Mouse (Mus musculus) lung, embryonic 16.5 days (tissue): ENCODE data around the gene Ick. TPM values are rescaled to one million over a fixed set of nuclear protein-coding genes. Genes with fewer than 3 reads are reported as not detected.
A peak's percentile ranks its signal among the peaks of the same experiment; 100 is the strongest.

ENCODE experiments used
- ATAC-seq: fragments of 200-750 bp; cut with Nextera tagmentation; 2 replicates; pipeline ENCODE4 v1.8.0; 2017; ENCODE audit warnings: low read depth, mild to moderate bottlenecking, moderate library complexity
- H3K27ac ChIP-seq: fragments of 300-500 bp; sonication (generic); 2 replicates; pipeline ENCODE4 v1.5.1; 2014; ENCODE audit warnings: mild to moderate bottlenecking, control low read depth, low read length
- H3K27me3 ChIP-seq: fragments of 300-500 bp; sonication (generic); 2 replicates; pipeline ENCODE4 v1.6.1; 2014; ENCODE audit warnings: low read depth, low read length, mixed read lengths; ENCODE audit not compliant: control insufficient read depth, insufficient read depth
- H3K36me3 ChIP-seq: fragments of 300-500 bp; sonication (generic); 2 replicates; pipeline ENCODE4 v1.6.1; 2014; ENCODE audit warnings: low read length; ENCODE audit not compliant: control insufficient read depth, insufficient read depth
- H3K4me1 ChIP-seq: fragments of 300-500 bp; sonication (generic); replicated peaks from 2 replicates; pipeline ENCODE4 v1.6.1; 2014; ENCODE audit warnings: low read length, mixed read lengths; ENCODE audit not compliant: control insufficient read depth, insufficient read depth
- H3K4me2 ChIP-seq: fragments of 300-500 bp; sonication (generic); 2 replicates; pipeline ENCODE4 v1.6.1; 2014; ENCODE audit warnings: low read depth, low read length, control low read depth
- H3K4me3 ChIP-seq: fragments of 300-500 bp; sonication (generic); 2 replicates; pipeline ENCODE4 v1.5.1; 2014; ENCODE audit warnings: mild to moderate bottlenecking, low read length, control low read depth
- H3K9ac ChIP-seq: fragments of 300-500 bp; sonication (generic); 2 replicates; pipeline ENCODE4 v1.6.1; 2014; ENCODE audit warnings: low read length, control low read depth
- H3K9me3 ChIP-seq: fragments of 300-500 bp; sonication (generic); 2 replicates; pipeline ENCODE4 v1.6.1; 2016; ENCODE audit warnings: low read length; ENCODE audit not compliant: control insufficient read depth
- WGBS: fragments of 180-500 bp; shearing (Covaris S2); extraction: QIAGEN DNeasy Blood & Tissue Kit; methylation state at CpG from one replicate; pipeline ENCODE4 v1.1.7; 2014; 5-methylcytosine and 5-hydroxymethylcytosine counted together
- polyA plus RNA-seq: library from polyadenylated mRNA; unstranded; fragments of >200 nt; fragmentation: Nextera tagmentation; extraction: Ambion mirVana; gene quantifications from 2 replicates; pipeline ENCODE4 v1.2.1, GENCODE M21; 2015

Ick gene
- polyA plus RNA-seq, 1 experiment from 2014 or later = 21.2 TPM

DNA sequence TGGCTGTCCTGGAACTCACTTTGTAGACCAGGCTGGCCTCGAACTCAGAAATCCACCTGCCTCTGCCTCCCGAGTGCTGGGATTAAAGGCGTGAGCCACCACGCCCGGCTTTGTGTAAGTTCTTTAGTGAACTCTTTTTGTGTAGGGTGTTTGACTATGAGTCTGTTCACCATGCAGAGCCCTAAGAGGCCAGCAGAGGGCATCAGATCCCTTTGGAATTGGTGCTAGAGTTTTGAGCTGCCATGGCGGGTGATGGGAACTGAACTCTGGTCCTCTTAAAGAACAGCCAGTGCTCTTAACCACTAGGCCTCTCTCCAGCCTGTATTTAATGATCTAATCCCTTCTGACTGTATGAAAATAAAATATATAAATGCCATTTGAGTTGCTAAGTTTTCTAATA lies 12.6 kb upstream of the Ick start:
- Histone ChIP-seq H3K9ac (no peak overlapping the region), H3K27ac (no peak overlapping the region), H3K9me3 (peaks cover 3% of the 10 kb centered on the region; the same call in 1 of the 2 replicates), H3K4me1 (no peaks in the 10 kb centered on the region), H3K27me3 (no peaks in the 10 kb centered on the region), H3K36me3 (peaks cover 44% of the 10 kb centered on the region), H3K4me2 (no peak overlapping the region), H3K4me3 (no peak overlapping the region)
- WGBS = 94% methylated on average over 5 of the region's 6 CpGs
- no peak for ATAC-seq

GRCm38 (mm10) chr9:78100956-78101355 lies 8.0 kb upstream of the Ick start:
- no peak overlapping the region for H3K4me3 ChIP-seq

DNA sequence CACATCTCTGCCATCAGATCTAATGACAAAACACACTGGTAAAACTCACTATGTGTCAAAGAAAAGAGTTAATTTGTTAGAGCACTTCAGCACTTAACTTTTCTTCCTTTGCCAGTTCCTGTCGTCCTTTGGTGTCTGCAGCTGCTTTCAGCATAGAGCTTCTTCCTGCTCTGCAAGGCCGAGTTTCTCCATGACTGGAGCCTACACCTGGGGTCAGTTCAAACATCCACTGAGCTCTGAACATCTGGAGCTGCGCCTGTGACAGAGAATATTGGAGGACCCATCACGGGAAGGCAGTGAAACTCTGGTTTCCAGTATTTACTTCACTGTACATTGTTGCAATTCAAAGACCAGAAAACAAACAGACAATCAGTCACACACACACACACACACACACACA lies 7.6 kb upstream of the Ick start:
- no peak overlapping the region for H3K27ac ChIP-seq
- peaks cover 3% of the 10 kb centered on the region; the same call in 1 of the 2 replicates for H3K9me3 ChIP-seq
- no peaks in the 10 kb centered on the region for H3K27me3 ChIP-seq
- WGBS = 53% methylated on average over 4 of the region's 4 CpGs
- peaks cover 35% of the 10 kb centered on the region for H3K36me3 ChIP-seq
- H3K9ac ChIP-seq = no peak overlapping the region
- H3K4me3 ChIP-seq = no peak overlapping the region
- ATAC-seq = no peak
- H3K4me1 ChIP-seq = peaks cover 7% of the 10 kb centered on the region
- no peak overlapping the region for H3K4me2 ChIP-seq

More at GRCm38 (mm10) chr9:78100956-78101355, 8.0 kb upstream of the Ick start:
- Histone ChIP-seq H3K9ac (no peak overlapping the region), H3K9me3 (peaks cover 3% of the 10 kb centered on the region; the same call in 1 of the 2 replicates), H3K36me3 (peaks cover 37% of the 10 kb centered on the region), H3K27me3 (no peaks in the 10 kb centered on the region), H3K27ac (no peak overlapping the region), H3K4me1 (peaks cover 7% of the 10 kb centered on the region), H3K4me2 (no peak overlapping the region)
- WGBS = 81% methylated on average over 5 of the region's 5 CpGs
- ATAC-seq = no peak

GRCm38 (mm10) chr9:78103965-78104560 lies 4.9 kb upstream of the Ick start:
- H3K27ac ChIP-seq = no peak overlapping the region
- H3K27me3 ChIP-seq = no peaks in the 10 kb centered on the region
- ATAC-seq = no peak
- peaks cover 14% of the 10 kb centered on the region for H3K36me3 ChIP-seq
- H3K4me3 ChIP-seq = no peak overlapping the region
- no peak overlapping the region for H3K9ac ChIP-seq
- 86% methylated on average over 8 of the region's 8 CpGs for WGBS
- no peak overlapping the region for H3K4me2 ChIP-seq
- H3K9me3 ChIP-seq = no peaks in the 10 kb centered on the region
- peaks cover 15% of the 10 kb centered on the region for H3K4me1 ChIP-seq

DNA sequence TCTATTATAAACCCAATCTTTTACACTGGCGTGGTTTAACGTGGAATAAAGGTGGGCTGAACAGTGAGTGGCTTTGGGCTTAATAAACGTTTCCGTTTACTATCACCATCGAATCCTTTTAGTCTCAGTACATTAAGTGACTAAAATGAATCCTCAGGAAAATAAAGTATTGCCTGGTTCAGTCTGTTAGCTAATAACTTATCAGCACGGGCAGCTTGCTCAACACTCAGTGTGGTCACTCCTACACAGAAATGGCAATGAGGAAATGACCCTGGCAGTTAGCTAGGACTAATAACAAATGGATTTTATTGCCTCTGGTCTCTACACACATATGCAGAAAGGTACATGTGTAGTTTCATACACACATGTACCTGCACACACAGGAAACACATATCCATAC lies 4.0 kb upstream of the Ick start:
- Histone ChIP-seq H3K9ac (no peak overlapping the region), H3K9me3 (no peaks in the 10 kb centered on the region), H3K4me1 (peaks cover 21% of the 10 kb centered on the region), H3K27ac (no peak overlapping the region), H3K4me3 (no peak overlapping the region), H3K4me2 (no peak overlapping the region), H3K36me3 (peaks cover 14% of the 10 kb centered on the region), H3K27me3 (no peaks in the 10 kb centered on the region)
- 78% methylated on average over 6 of the region's 6 CpGs for WGBS
- ATAC-seq = no peak

GRCm38 (mm10) chr9:78105501-78105932 lies 3.5 kb upstream of the Ick start:
- no peaks in the 10 kb centered on the region for H3K27me3 ChIP-seq
- H3K4me2 ChIP-seq = no peak overlapping the region; the same call in 1 of the 2 replicates
- peaks cover 11% of the 10 kb centered on the region for H3K36me3 ChIP-seq
- no peak for ATAC-seq
- no peaks in the 10 kb centered on the region for H3K9me3 ChIP-seq
- H3K27ac ChIP-seq = no peak overlapping the region
- no peak overlapping the region for H3K4me3 ChIP-seq
- 47% methylated on average over 6 of the region's 6 CpGs for WGBS
- peak overlapping the region; percentile 28; the same call in 1 of the 2 replicates for H3K9ac ChIP-seq
- peaks cover 21% of the 10 kb centered on the region for H3K4me1 ChIP-seq

GRCm38 (mm10) chr9:78106821-78107220 lies 2.2 kb upstream of the Ick start:
- Histone ChIP-seq H3K4me2 (peak overlapping the region; percentile 71), H3K27ac (no peak overlapping the region), H3K4me3 (no peak overlapping the region), H3K9ac (no peak overlapping the region), H3K9me3 (no peaks in the 10 kb centered on the region), H3K36me3 (peaks cover 7% of the 10 kb centered on the region), H3K27me3 (no peaks in the 10 kb centered on the region), H3K4me1 (peaks cover 21% of the 10 kb centered on the region)
- WGBS = 83% methylated on average over 4 of the region's 4 CpGs
- ATAC-seq = no peak

GRCm38 (mm10) chr9:78107582-78107911 lies 1.4 kb upstream of the Ick start:
- peak; percentile 65; the same call in 1 of the 2 replicates for ATAC-seq
- peaks cover 21% of the 10 kb centered on the region for H3K4me1 ChIP-seq
- H3K4me2 ChIP-seq = peak overlapping the region; percentile 71
- H3K27me3 ChIP-seq = no peaks in the 10 kb centered on the region
- WGBS = 15% methylated on average over 6 of the region's 6 CpGs
- H3K4me3 ChIP-seq = peak overlapping the region; percentile 97
- H3K27ac ChIP-seq = peak overlapping the region; percentile 96; the same call in 1 of the 2 replicates
- peak overlapping the region; percentile 95 for H3K9ac ChIP-seq
- H3K36me3 ChIP-seq = peaks cover 4% of the 10 kb centered on the region
- H3K9me3 ChIP-seq = no peaks in the 10 kb centered on the region

DNA sequence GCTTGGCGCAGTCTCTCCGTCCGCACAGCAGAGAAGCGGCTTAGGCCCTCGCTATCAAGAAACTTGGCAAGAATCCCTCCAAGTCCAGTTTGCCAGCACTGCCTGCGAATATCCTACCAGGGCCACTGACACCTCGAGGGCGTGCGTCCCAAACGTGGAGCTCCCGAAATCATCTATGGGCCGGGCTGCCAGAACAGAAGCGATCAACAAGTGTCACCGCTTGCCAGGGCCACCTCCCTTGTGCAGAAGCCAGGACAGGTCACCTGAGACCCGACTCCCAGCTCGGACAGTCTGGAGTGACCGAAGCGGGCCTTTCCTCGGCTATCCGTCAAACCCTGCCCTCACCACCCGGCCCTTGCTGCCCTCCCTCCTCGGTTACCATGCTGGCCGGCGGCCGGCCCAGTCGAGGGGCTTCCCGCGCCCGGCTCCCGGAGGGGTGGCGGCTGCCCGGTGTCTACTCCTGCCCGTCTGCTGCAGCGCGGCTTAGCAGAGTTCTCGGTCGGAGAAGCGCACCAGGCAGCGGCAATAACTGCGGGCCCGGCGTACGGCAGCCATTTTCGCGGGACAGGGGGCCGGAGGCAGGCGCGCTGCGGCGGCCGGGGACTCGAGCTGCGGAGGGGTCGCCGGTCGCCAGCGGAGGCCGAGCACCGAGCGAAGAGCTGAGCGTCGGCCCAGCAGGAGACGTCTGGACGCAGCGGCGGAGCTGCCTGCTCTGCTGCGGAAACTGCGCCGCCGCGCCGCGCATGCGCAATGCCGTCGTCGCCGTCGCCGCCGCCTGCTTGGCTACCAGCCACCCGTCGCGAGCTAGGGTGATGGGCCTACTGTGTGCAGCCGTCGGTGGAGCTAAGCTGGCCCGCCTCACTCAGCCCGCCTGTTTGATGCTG lies 838 bp upstream of the Ick start:
- H3K4me2 ChIP-seq = peak overlapping the region; percentile 71
- peak overlapping the region; percentile 96 for H3K27ac ChIP-seq
- H3K4me3 ChIP-seq = peak overlapping the region; percentile 97
- peaks cover 4% of the 10 kb centered on the region for H3K36me3 ChIP-seq
- H3K9ac ChIP-seq = peak overlapping the region; percentile 95
- WGBS = under 1% methylated on average over 77 of the region's 88 CpGs
- H3K27me3 ChIP-seq = no peaks in the 10 kb centered on the region
- ATAC-seq = peak; percentile 82
- H3K4me1 ChIP-seq = peaks cover 21% of the 10 kb centered on the region
- H3K9me3 ChIP-seq = no peaks in the 10 kb centered on the region
